Mouse (Mus musculus) frontal cortex, postnatal 25 days (tissue): ENCODE measurements around the gene Mapk1ip1.

Experiments
- DNase-seq, 2 experiments: peaks; one replicate each; pipeline ENCODE4 v3.0.0; 2022; ENCODE audit warnings: low spot score in 2 of 2

Gene Mapk1ip1

DNA sequence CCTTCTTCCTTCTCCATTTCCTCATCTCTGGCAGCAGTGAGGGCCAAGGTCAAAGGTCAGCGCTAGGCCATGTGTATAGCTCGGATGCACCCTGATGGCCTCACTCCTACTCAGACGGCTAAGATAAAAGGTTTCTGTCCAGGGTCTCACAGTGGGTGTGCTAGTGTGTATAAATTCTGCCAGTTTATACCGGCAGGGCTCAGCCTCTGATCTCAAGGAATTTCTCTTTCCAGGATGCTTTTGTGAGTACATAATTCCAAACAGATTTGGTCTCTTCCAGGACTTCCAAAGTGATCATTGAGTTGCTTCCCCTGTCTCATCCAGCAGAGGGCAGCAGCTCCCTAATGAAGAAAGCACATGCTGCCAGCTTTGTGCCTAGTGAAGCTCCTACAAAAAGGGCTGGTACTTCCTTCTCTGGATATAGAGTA is 5.5 kb downstream of the Mapk1ip1 start:
- peak; percentile 74 to 82 for DNase-seq

DNA sequence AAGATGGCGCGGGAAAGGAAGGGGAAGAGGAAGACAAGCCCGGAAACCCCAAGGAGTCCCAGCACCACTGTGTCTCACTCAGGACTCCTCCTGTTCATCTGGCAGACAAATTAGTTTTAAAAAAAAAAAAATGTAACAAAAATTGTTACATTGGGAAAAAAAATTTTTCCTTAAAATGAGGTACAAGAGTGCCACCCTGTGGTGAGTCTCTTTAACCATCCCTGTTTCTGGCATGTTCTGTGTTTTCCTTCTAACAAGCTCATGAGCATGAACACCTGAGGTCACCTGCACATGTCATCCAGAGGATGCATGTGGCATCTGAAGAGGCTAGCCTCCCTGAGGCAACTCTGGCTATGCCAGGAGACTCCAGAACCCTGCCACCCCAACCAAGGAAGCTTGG is 11.0 kb downstream of the Mapk1ip1 start:
- DNase-seq = no peak

- DNase-seq = peak; percentile 39 to 63
Observed at GRCm38 (mm10) chr7:138827812-138828211, 18.3 kb downstream of the Mapk1ip1 start.

DNA sequence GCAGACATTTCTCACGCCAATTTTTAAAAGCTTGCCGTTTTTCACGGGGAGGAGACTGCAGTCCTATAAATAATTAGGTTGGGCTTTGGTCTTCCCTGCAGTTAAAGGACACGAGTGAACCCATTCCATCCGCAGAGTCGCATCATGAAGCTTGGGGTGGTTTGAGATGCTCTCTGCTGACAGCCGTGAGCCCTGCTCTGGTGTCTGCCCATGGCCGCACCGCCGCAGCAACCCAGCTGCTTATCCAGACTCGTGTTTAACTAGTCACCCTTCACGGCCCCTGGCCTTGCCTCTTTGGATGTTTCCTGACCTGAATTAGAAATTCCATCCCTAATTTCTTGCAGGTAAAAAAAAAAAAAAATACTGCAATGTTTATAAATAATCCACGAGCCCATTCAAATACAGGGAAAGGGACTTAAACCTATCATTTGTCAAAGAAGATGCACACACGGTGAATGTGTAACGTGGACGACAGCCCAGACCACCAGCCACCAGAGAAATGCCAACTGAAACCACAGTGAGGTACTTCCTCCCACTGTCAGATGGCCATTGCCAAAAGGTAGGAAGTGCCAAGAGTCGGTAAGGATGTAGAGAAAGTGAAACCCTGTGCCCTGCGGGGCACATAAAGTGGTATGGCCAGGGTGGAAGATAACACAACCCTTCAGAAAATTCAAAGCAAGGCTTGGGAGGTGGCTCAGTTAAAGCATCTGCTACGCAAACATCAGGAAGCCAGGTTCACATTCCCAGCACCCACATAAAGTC is 20.9 kb downstream of the Mapk1ip1 start:
- DNase-seq = no peak

DNA sequence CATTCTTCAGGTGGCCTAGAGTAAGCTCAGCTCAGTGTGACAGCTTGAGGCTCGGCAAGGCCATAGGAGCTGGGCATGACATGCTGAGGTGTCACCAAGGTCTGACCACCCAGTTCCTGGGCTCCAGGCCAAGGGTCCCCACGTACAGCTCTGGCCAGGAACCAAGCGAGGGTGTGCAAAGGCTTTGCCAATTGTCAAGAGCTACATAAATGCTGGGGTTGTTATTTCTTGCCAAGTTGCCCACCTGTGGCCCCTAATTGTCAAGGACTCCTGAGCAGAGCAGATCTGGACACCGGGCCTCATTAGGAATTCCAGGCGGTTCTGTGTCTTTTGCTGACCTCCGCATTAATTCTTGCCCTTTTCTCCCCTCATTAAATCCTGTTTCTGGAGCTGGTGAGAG is 21.6 kb downstream of the Mapk1ip1 start:
- DNase-seq = no peak

DNA sequence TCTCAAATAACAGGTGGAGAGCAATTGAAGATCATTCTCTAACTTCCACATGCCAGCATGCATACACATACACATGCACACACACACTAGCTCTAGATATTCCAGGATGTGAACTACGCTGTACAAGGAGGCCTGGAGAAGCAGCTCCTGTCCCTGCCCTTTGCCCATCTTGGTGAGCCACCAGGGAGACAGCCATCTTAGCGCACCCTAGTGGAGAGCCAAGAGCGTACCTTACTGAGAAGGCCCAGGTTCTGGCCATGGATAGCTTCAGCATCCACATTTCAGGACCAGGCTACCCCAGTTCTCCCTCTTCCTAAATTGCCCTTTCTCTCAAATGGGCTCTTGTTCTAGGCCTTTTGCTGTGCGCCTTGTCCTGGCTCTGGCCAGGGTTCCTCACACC is 27.8 kb downstream of the Mapk1ip1 start:
- no peak for DNase-seq

- DNase-seq = no peak
Observed at GRCm38 (mm10) chr7:138813213-138813875, 32.7 kb downstream of the Mapk1ip1 start.

- DNase-seq = no peak
Observed at GRCm38 (mm10) chr7:138807146-138807545, 38.9 kb downstream of the Mapk1ip1 start.

DNA sequence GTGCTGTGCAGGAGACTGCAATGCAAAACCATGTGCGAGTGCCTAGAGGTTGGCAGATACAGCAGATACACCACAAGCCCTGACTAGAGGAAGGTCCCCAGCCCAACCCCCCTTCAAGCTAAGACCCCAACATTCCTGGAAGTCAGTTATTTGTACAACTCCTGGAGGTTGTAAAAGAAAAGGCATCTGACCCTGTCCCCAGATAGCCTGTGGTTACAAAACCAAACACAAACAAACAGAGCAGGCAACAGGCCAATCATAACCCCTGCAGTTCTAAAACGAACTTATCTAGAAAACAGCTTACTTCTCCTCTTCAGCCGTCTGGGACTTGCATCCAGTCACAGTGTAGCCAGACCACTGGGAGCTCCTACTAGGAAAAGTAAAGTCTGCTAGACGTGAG is 42.7 kb downstream of the Mapk1ip1 start:
- DNase-seq = no peak

GRCm38 (mm10) chr7:138788109-138788508 is 58.0 kb downstream of the Mapk1ip1 start:
- DNase-seq = no peak
